Mouse (Mus musculus) layer of hippocampus, postnatal 14 days (tissue): Measurements from ENCODE around the gene Rpn1. TPM values are rescaled to one million over a fixed set of nuclear protein-coding genes. Genes with fewer than 3 reads are reported as not detected.

ENCODE experiments used
- microRNA-seq, 2 experiments: library from miRNA; unstranded; fragments of <30 nt; microRNA quantifications; one replicate each; pipeline ENCODE4 v1.2.0; 2021
- total RNA-seq, 2 experiments: library from RNA; stranded (reverse); gene quantifications; 2 replicates each; pipeline ENCODE4 v1.2.3; 2021

Rpn1 gene
- total RNA-seq, 2 experiments from 2014 or later, result 143 to 166 TPM

Small RNAs within 50 kb of the gene (microRNA-seq; reads per million reads assigned to microRNA genes)
- 0 reads per million in 2 experiments for gene Mir6376

Other genes starting within 250 kb of the Rpn1 start
- gene Gm45140, start 248.7 kb upstream of the Rpn1 start, total RNA-seq, result 1 to 10 TPM; 2.0 to 3.0 TPM
- gene Isy1, start 245.7 kb upstream of the Rpn1 start, total RNA-seq, result 10 to 100 TPM; 28.9 to 33.8 TPM
- 100 to 1,000 TPM; 231 to 244 TPM for gene Cnbp, start 233.4 kb upstream of the Rpn1 start, total RNA-seq
- 100 to 1,000 TPM; 201 to 215 TPM for gene Copg1, start 196.7 kb upstream of the Rpn1 start, total RNA-seq
- 10 to 100 TPM; 24.4 to 26.3 TPM for gene Hmces, start 170.5 kb upstream of the Rpn1 start, total RNA-seq
- gene H1fx, start 102.8 kb upstream of the Rpn1 start, total RNA-seq, result 10 to 100 TPM; 70.0 to 76.0 TPM
- gene Rab7, start 39.2 kb upstream of the Rpn1 start, total RNA-seq, result 100 to 1,000 TPM; 306 to 313 TPM
- 1 to 10 TPM; 7.0 to 7.6 TPM for gene Gata2, start 109.4 kb downstream of the Rpn1 start, total RNA-seq
- gene Dnajb8, start 137.8 kb downstream of the Rpn1 start, total RNA-seq, result not detected